Mouse (Mus musculus) olfactory bulb, adult 2 months (tissue): Measurements from ENCODE around the gene Aicda.

ENCODE experiments used
- CTCF ChIP-seq: fragments of 200-500 bp; IDR thresholded peaks from 2 replicates; pipeline ENCODE4 v1.5.1; 2012; ENCODE audit warnings: low read depth, mild to moderate bottlenecking, low read length, moderate library complexity; ENCODE audit not compliant: insufficient read depth
- POLR2A ChIP-seq: fragments of 200-500 bp; IDR thresholded peaks from 2 replicates; pipeline ENCODE4 v1.6.1; 2012; ENCODE audit warnings: mild to moderate bottlenecking, low read depth, low read length, moderate library complexity; ENCODE audit not compliant: insufficient read depth

DNA sequence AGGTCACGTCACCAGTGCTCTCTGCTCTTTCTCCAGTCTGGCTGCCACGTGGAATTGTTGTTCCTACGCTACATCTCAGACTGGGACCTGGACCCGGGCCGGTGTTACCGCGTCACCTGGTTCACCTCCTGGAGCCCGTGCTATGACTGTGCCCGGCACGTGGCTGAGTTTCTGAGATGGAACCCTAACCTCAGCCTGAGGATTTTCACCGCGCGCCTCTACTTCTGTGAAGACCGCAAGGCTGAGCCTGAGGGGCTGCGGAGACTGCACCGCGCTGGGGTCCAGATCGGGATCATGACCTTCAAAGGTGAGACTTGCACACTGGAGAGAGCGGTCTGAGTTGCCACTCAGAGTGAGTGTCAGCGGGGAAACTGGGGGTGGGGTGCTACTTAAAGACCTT, 7.4 kb downstream of the Aicda start:
- TF ChIP-seq CTCF = no peak
- TF ChIP-seq POLR2A = no peak
